10 mouse cellular contexts compared by ENCODE assay signal in genomic region chr3:60615057-60615606, GRCm38 (mm10).
DNase-seq lines count a peak whose midpoint lies in the region; ATAC-seq and TF ChIP-seq lines count a peak whose summit lies in the region.
"Had no signal": no experiment of that assay in that cellular context is flagged by ENCODE, and none has a peak within 500 bp of the region (broad histone marks: within the 10 kb centered on the region; RNA-seq: fewer than 3 reads in every experiment).

No protein-coding gene starts in this region.

- DNase-seq in hindbrain, embryonic 14.5 days (ENCODE audit: low spot score): no peak
- no peak for DNase-seq in neural tube, embryonic 10.5 days (ENCODE audit: extremely low spot score, low spot score)
- DNase-seq in forebrain, postnatal 0 days: no peak
- peak; percentile 36 for DNase-seq in retina, embryonic 14.5 days (ENCODE audit: low spot score)
- DNase-seq in cerebellum, adult 2 months: no peak
- DNase-seq: adrenal gland, postnatal 25 days had no signal

- 0 out of 2 replicates have a peak, but pooled peaks cover 4% of the 10 kb centered on the region for H3K4me1 ChIP-seq in hindbrain, embryonic 15.5 days (replicated peaks)
- H3K4me1 ChIP-seq in hindbrain, embryonic 14.5 days (replicated peaks; ENCODE audit: control insufficient read depth, insufficient read depth, low read length): no peaks in the 10 kb centered on the region
- peaks cover 9% of the 10 kb centered on the region for H3K4me1 ChIP-seq in neural tube, embryonic 13.5 days (replicated peaks)
- H3K4me1 ChIP-seq in forebrain, postnatal 0 days (ENCODE audit: insufficient read depth): 0 out of 2 replicates have a peak, but pooled peaks cover 4% of the 10 kb centered on the region
- H3K4me1 ChIP-seq in cerebellum, adult 2 months (ENCODE audit: control insufficient read depth, insufficient read depth, low read length): no peaks in the 10 kb centered on the region; the same call in 1 of the 2 replicates
- H3K4me1 ChIP-seq: stomach, embryonic 15.5 days had no signal

- H3K27ac ChIP-seq in hindbrain, embryonic 15.5 days (replicated peaks): no peak overlapping the region
- H3K27ac ChIP-seq in hindbrain, embryonic 14.5 days: no peak overlapping the region
- no peak overlapping the region for H3K27ac ChIP-seq in neural tube, embryonic 13.5 days (replicated peaks)
- no peak overlapping the region for H3K27ac ChIP-seq in forebrain, postnatal 0 days (ENCODE audit: low read depth, low read length)
- no peak overlapping the region for H3K27ac ChIP-seq in cerebellum, adult 2 months (ENCODE audit: insufficient read depth, low read length)
- H3K27ac ChIP-seq: stomach, embryonic 15.5 days had no signal

- peak overlapping the region; percentile 16; the same call in 1 of the 2 replicates for H3K4me2 ChIP-seq in hindbrain, embryonic 15.5 days
- H3K4me2 ChIP-seq in hindbrain, embryonic 14.5 days (replicated peaks): no peak overlapping the region
- peak overlapping the region; percentile 21; the same call in 1 of the 2 replicates for H3K4me2 ChIP-seq in neural tube, embryonic 13.5 days
- H3K4me2 ChIP-seq in forebrain, postnatal 0 days (ENCODE audit: low read depth): peak overlapping the region; percentile 23; the same call in 1 of the 2 replicates
- H3K4me2 ChIP-seq: stomach, embryonic 15.5 days had no signal

- no peak overlapping the region for H3K9ac ChIP-seq in hindbrain, embryonic 15.5 days
- no peak overlapping the region for H3K9ac ChIP-seq in hindbrain, embryonic 14.5 days
- H3K9ac ChIP-seq in neural tube, embryonic 13.5 days: no peak overlapping the region
- no peak overlapping the region for H3K9ac ChIP-seq in forebrain, postnatal 0 days
- H3K9ac ChIP-seq: stomach, embryonic 15.5 days had no signal

- no peaks in the 10 kb centered on the region for H3K27me3 ChIP-seq in hindbrain, embryonic 15.5 days
- no peaks in the 10 kb centered on the region for H3K27me3 ChIP-seq in hindbrain, embryonic 14.5 days (ENCODE audit: control insufficient read depth, insufficient read depth, low read length)
- H3K27me3 ChIP-seq in neural tube, embryonic 13.5 days: no peaks in the 10 kb centered on the region
- H3K27me3 ChIP-seq in forebrain, postnatal 0 days (ENCODE audit: insufficient read depth, low read length): no peaks in the 10 kb centered on the region
- H3K27me3 ChIP-seq in cerebellum, adult 2 months (ENCODE audit: control insufficient read depth, insufficient read depth, low read length): no peaks in the 10 kb centered on the region
- H3K27me3 ChIP-seq: stomach, embryonic 15.5 days had no signal

- no peaks in the 10 kb centered on the region for H3K9me3 ChIP-seq in hindbrain, embryonic 15.5 days
- H3K9me3 ChIP-seq in hindbrain, embryonic 14.5 days (ENCODE audit: control insufficient read depth, low read length): no peaks in the 10 kb centered on the region
- H3K9me3 ChIP-seq in neural tube, embryonic 13.5 days: no peaks in the 10 kb centered on the region
- H3K9me3 ChIP-seq in forebrain, postnatal 0 days (ENCODE audit: low read length): no peaks in the 10 kb centered on the region
- H3K9me3 ChIP-seq: stomach, embryonic 15.5 days had no signal

- no peaks in the 10 kb centered on the region for H3K36me3 ChIP-seq in hindbrain, embryonic 15.5 days
- H3K36me3 ChIP-seq in hindbrain, embryonic 14.5 days (replicated peaks; ENCODE audit: control insufficient read depth, insufficient read depth): no peaks in the 10 kb centered on the region
- H3K36me3 ChIP-seq in neural tube, embryonic 13.5 days: no peaks in the 10 kb centered on the region
- H3K36me3 ChIP-seq in forebrain, postnatal 0 days (ENCODE audit: insufficient read depth): no peaks in the 10 kb centered on the region

- WGBS in hindbrain, embryonic 15.5 days: 51% methylated on average over 11 of the region's 11 CpGs
- WGBS in hindbrain, embryonic 14.5 days: 61% methylated on average over 11 of the region's 11 CpGs
- WGBS in neural tube, embryonic 13.5 days: 57% methylated on average over 11 of the region's 11 CpGs
- 33% methylated on average over 11 of the region's 11 CpGs for WGBS in forebrain, postnatal 0 days
- 59% methylated on average over 11 of the region's 11 CpGs for WGBS in cerebellum, adult 2 months

- H3K4me3 ChIP-seq in hindbrain, embryonic 15.5 days: no peak overlapping the region
- no peak overlapping the region for H3K4me3 ChIP-seq in hindbrain, embryonic 14.5 days (replicated peaks; ENCODE audit: low read length)
- no peak overlapping the region for H3K4me3 ChIP-seq in neural tube, embryonic 13.5 days
- H3K4me3 ChIP-seq in forebrain, postnatal 0 days (ENCODE audit: low read depth, low read length): no peak overlapping the region
- H3K4me3 ChIP-seq in cerebellum, adult 2 months (replicated peaks; ENCODE audit: insufficient read depth, low read depth, low read length): no peak overlapping the region
- H3K4me3 ChIP-seq: stomach, embryonic 15.5 days had no signal

- no peak for TF ChIP-seq POLR2A in cerebellum, adult 2 months (IDR thresholded peaks at IDR 0.05; ENCODE audit: borderline replicate concordance, insufficient read depth, low read length)

- TF ChIP-seq CTCF in forebrain, postnatal 0 days (IDR thresholded peaks at IDR 0.05; ENCODE audit: low read depth): no peak
- TF ChIP-seq CTCF in cerebellum, adult 2 months (IDR thresholded peaks at IDR 0.05; ENCODE audit: borderline replicate concordance, insufficient read depth, low read depth, low read length): no peak

- 0 out of 2 replicates have a peak, but pooled peaks have one; percentile 31 for ATAC-seq in hindbrain, embryonic 15.5 days (ENCODE audit: low FRiP score, low read depth)
- ATAC-seq in hindbrain, embryonic 14.5 days (ENCODE audit: low FRiP score): no peak
- no peak for ATAC-seq in neural tube, embryonic 13.5 days (ENCODE audit: low read depth)
- peak; percentile 66 for ATAC-seq in forebrain, postnatal 0 days
- ATAC-seq in erythroblast, adult 5-6 weeks (replicated peaks; ENCODE audit: low FRiP score, poor library complexity, severe bottlenecking): no peak

Comparison
In these comparisons a context has a peak if more than half of its experiments do, and no peak if none do; other contexts are left out.
1. ATAC-seq: peak in hindbrain, embryonic 15.5 days (single experiment) and forebrain, postnatal 0 days (single experiment); none in hindbrain, embryonic 14.5 days (single experiment), neural tube, embryonic 13.5 days (single experiment) and erythroblast, adult 5-6 weeks (single experiment).